Mouse (Mus musculus): ENCODE data around the gene Olfr911-ps1. TPM values are rescaled to one million over a fixed set of nuclear protein-coding genes. Genes with fewer than 3 reads are reported as not detected.

Gene Olfr911-ps1
- not detected in 2 replicates for polyA plus RNA-seq (2012; rRNA removed)

DNA sequence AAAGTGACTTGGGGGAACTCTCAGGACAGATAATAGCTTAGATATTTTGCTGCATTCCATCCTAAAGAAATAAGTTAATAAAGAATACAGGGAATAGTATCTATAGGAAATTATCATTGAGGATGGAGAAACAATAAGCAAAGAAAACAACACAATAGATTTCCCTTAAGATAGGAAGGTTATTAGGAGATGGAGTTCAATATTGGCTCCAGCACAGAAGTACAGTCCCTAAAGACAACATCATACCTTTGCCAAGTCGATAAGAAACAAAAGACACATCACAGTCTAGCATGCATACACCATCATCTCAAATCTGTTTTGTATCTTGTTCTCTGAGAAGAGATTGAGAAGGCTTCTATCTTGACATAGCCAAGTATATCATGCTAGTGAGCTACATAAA lies at the start of gene Olfr911-ps1:
Olfr911-ps1 (plus strand) TSS at position 301 of the 400 bp plus-strand sequence.
- no peak for DNase-seq (ENCODE audit: low read depth)

- DNase-seq (ENCODE audit: low read depth) = no peak
Observed at GRCm38 (mm10) chr9:38486785-38487184, 34.6 kb upstream of the Olfr911-ps1 start, which contains the start of gene Olfr906. TSS of gene Olfr906 (plus strand) at chr9:38487085.

GRCm38 (mm10) chr9:38495501-38495900 lies 25.9 kb upstream of the Olfr911-ps1 start, which contains the start of gene Olfr907:
TSS of gene Olfr907 (plus strand) at chr9:38495801.
- DNase-seq (ENCODE audit: low read depth) = no peak

DNA sequence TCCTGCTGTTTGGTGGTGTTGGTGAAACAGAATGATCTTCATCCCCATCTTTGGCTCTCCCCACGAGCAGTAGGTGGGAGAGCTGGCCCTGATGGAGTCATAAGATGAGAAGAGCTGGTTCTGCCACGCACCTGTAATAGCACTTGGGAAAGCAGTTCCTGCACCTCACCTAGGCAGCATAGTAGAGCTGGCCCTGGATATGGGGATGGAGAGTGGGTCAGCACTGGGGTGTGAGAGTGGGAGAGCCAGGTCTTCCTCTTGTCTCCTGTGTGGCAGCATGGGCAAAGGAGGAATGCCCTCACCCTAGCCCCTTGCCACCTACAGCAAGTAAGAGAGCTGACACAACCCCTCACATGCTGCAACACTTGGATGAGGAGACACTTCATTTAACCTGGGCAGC lies 9.0 kb upstream of the Olfr911-ps1 start:
- no peak for DNase-seq (ENCODE audit: low read depth)

DNA sequence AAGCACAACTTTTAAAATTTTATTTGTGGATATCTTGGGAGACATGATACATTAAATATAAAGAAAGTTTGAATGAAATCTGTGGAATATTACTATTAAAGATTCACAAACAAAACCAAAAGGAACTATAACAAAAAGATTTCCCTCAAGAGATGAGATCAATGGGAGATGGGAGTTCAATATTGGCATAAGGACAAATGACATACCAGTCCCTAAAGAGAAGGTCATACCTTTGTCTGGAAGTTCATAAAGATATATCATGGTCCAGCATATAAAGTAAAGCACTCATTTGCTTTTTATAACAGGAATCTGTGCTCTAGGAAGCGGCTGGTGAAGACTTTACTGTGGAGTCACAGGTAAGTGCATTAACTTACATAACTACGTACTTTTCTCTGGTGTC lies 16.2 kb downstream of the Olfr911-ps1 start, which contains the start of gene Olfr910:
Olfr910 (plus strand) TSS at position 301 of the 400 bp plus-strand sequence.
- DNase-seq (ENCODE audit: low read depth) = no peak

Other genes starting within 250 kb of the Olfr911-ps1 start
- not detected in 2 replicates for gene Olfr896-ps1, start 230.5 kb upstream of the Olfr911-ps1 start, polyA plus RNA-seq (2012; rRNA removed)
- gene Olfr25, start 192.5 kb upstream of the Olfr911-ps1 start, polyA plus RNA-seq (2012; rRNA removed) = not detected in 2 replicates
- not detected in 2 replicates for gene Olfr898, start 173.2 kb upstream of the Olfr911-ps1 start, polyA plus RNA-seq (2012; rRNA removed)
- not detected in 2 replicates for gene Olfr250, start 154.7 kb upstream of the Olfr911-ps1 start, polyA plus RNA-seq (2012; rRNA removed)
- not detected in 2 replicates for gene Olfr251, start 144.5 kb upstream of the Olfr911-ps1 start, polyA plus RNA-seq (2012; rRNA removed)
- not detected in 2 replicates for gene Olfr147, start 119.9 kb upstream of the Olfr911-ps1 start, polyA plus RNA-seq (2012; rRNA removed)
- gene Olfr901, start 92.1 kb upstream of the Olfr911-ps1 start, polyA plus RNA-seq (2012; rRNA removed) = not detected in 2 replicates
- not detected in 2 replicates for gene Olfr902, start 73.9 kb upstream of the Olfr911-ps1 start, polyA plus RNA-seq (2012; rRNA removed)
- gene Olfr904, start 58.4 kb upstream of the Olfr911-ps1 start, polyA plus RNA-seq (2012; rRNA removed) = not detected in 2 replicates
- not detected in 2 replicates for gene Olfr905, start 50.5 kb upstream of the Olfr911-ps1 start, polyA plus RNA-seq (2012; rRNA removed)
- not detected in 2 replicates for gene Olfr906, start 34.5 kb upstream of the Olfr911-ps1 start, polyA plus RNA-seq (2012; rRNA removed)
- gene Olfr907, start 25.8 kb upstream of the Olfr911-ps1 start, polyA plus RNA-seq (2012; rRNA removed) = not detected in 2 replicates
- not detected in 2 replicates for gene Olfr910, start 16.3 kb downstream of the Olfr911-ps1 start, polyA plus RNA-seq (2012; rRNA removed)
- gene Olfr912, start 58.6 kb downstream of the Olfr911-ps1 start, polyA plus RNA-seq (2012; rRNA removed) = not detected in 2 replicates
- not detected in 2 replicates for gene Olfr913, start 71.2 kb downstream of the Olfr911-ps1 start, polyA plus RNA-seq (2012; rRNA removed)
- gene Olfr914, start 83.5 kb downstream of the Olfr911-ps1 start, polyA plus RNA-seq (2012; rRNA removed) = not detected in 2 replicates
- not detected in 2 replicates for gene Olfr916, start 138.3 kb downstream of the Olfr911-ps1 start, polyA plus RNA-seq (2012; rRNA removed)
- not detected in 2 replicates for gene Olfr917, start 144.3 kb downstream of the Olfr911-ps1 start, polyA plus RNA-seq (2012; rRNA removed)
- not detected in 2 replicates for gene Olfr918, start 153.0 kb downstream of the Olfr911-ps1 start, polyA plus RNA-seq (2012; rRNA removed)
- gene Olfr919, start 182.1 kb downstream of the Olfr911-ps1 start, polyA plus RNA-seq (2012; rRNA removed) = not detected in 2 replicates
- 18.3 and 23.6 TPM in 2 replicates for gene Vwa5a, start 196.7 kb downstream of the Olfr911-ps1 start, polyA plus RNA-seq (2012; rRNA removed)
- gene Olfr920, start 230.7 kb downstream of the Olfr911-ps1 start, polyA plus RNA-seq (2012; rRNA removed) = 0.19 and 0.20 TPM in 2 replicates